Mouse (Mus musculus) intestine, postnatal 0 days (tissue): ENCODE results near the gene Smarcd1. TPM values are rescaled to one million over a fixed set of nuclear protein-coding genes. Genes with fewer than 3 reads are reported as not detected.
A peak's percentile ranks its signal among the peaks of the same experiment; 100 is the strongest.

Experiments
- ATAC-seq: fragments of 200-750 bp; cut with Nextera tagmentation; 2 replicates; pipeline ENCODE4 v1.8.0; 2017; ENCODE audit warnings: mild to moderate bottlenecking, moderate TSS enrichment, moderate library complexity
- H3K27ac ChIP-seq: fragments of 300-500 bp; sonication (generic); 2 replicates; pipeline ENCODE4 v1.5.1; 2014; ENCODE audit warnings: mild to moderate bottlenecking, low read depth, low read length, moderate library complexity
- H3K27me3 ChIP-seq: fragments of 300-500 bp; sonication (generic); replicated peaks from 2 replicates; pipeline ENCODE4 v1.6.1; 2014; ENCODE audit warnings: low read length, mixed read lengths; ENCODE audit not compliant: control insufficient read depth, insufficient read depth
- H3K36me3 ChIP-seq: fragments of 300-500 bp; sonication (generic); 2 replicates; pipeline ENCODE4 v1.6.1; 2014; ENCODE audit warnings: mild to moderate bottlenecking, moderate library complexity; ENCODE audit not compliant: control insufficient read depth, insufficient read depth
- H3K4me1 ChIP-seq: fragments of 300-500 bp; sonication (generic); replicated peaks from 2 replicates; pipeline ENCODE4 v1.6.1; 2014; ENCODE audit warnings: antibody characterized with exemption, low read length, mixed read lengths; ENCODE audit not compliant: control insufficient read depth, insufficient read depth
- H3K4me2 ChIP-seq: fragments of 300-500 bp; sonication (generic); replicated peaks from 2 replicates; pipeline ENCODE4 v1.6.1; 2014; ENCODE audit warnings: low read depth, mild to moderate bottlenecking, moderate library complexity
- H3K4me3 ChIP-seq: fragments of 300-500 bp; sonication (generic); 2 replicates; pipeline ENCODE4 v1.5.1; 2014; ENCODE audit warnings: low read depth, low read length
- H3K9ac ChIP-seq: fragments of 300-500 bp; sonication (generic); 2 replicates; pipeline ENCODE4 v1.6.1; 2014; ENCODE audit warnings: mild to moderate bottlenecking, low read depth, low read length
- H3K9me3 ChIP-seq: fragments of 300-500 bp; sonication (generic); 2 replicates; pipeline ENCODE4 v1.6.1; 2016; ENCODE audit warnings: mixed run types; ENCODE audit not compliant: control insufficient read depth
- CTCF ChIP-seq: sonication (generic); IDR thresholded peaks from 2 replicates; pipeline ENCODE4 v1.5.1; 2016; ENCODE audit warnings: low read depth, mild to moderate bottlenecking, control low read depth, antibody characterized with exemption, moderate library complexity
- WGBS: fragments of 180-500 bp; shearing (Covaris S2); extraction: QIAGEN DNeasy Blood & Tissue Kit; methylation state at CpG from one replicate; pipeline ENCODE4 v1.1.7; 2014; 5-methylcytosine and 5-hydroxymethylcytosine counted together
- polyA plus RNA-seq: library from polyadenylated mRNA; unstranded; fragments of >200 nt; fragmentation: Nextera tagmentation; extraction: Ambion mirVana; gene quantifications from 2 replicates; pipeline ENCODE4 v1.2.1, GENCODE M21; 2015

Smarcd1 gene
- polyA plus RNA-seq, 1 experiment from 2014 or later, result 13.2 TPM

- Histone ChIP-seq H3K9ac (no peak overlapping the region), H3K36me3 (peaks cover 70% of the 10 kb centered on the region), H3K4me3 (no peak overlapping the region), H3K4me1 (no peaks in the 10 kb centered on the region), H3K27ac (no peak overlapping the region; the same call in 1 of the 2 replicates), H3K4me2 (no peak overlapping the region), H3K27me3 (no peaks in the 10 kb centered on the region), H3K9me3 (no peaks in the 10 kb centered on the region)
- 63% methylated on average over 3 of the region's 3 CpGs for WGBS
- TF ChIP-seq CTCF, result no peak
- no peak for ATAC-seq
Observed at GRCm38 (mm10) chr15:99711491-99711890, 9.6 kb downstream of the Smarcd1 start.

GRCm38 (mm10) chr15:99712666-99713559, 11.0 kb downstream of the Smarcd1 start:
- Histone ChIP-seq H3K36me3 (peaks cover 60% of the 10 kb centered on the region), H3K4me1 (no peaks in the 10 kb centered on the region), H3K9me3 (no peaks in the 10 kb centered on the region), H3K4me3 (no peak overlapping the region), H3K27ac (peak overlapping the region; percentile 54), H3K4me2 (no peak overlapping the region), H3K9ac (no peak overlapping the region), H3K27me3 (no peaks in the 10 kb centered on the region)
- ATAC-seq, result no peak
- TF ChIP-seq CTCF, result 0 out of 2 replicates have a peak, but pooled peaks have one; percentile 1
- WGBS, result 64% methylated on average over 13 of the region's 13 CpGs

DNA sequence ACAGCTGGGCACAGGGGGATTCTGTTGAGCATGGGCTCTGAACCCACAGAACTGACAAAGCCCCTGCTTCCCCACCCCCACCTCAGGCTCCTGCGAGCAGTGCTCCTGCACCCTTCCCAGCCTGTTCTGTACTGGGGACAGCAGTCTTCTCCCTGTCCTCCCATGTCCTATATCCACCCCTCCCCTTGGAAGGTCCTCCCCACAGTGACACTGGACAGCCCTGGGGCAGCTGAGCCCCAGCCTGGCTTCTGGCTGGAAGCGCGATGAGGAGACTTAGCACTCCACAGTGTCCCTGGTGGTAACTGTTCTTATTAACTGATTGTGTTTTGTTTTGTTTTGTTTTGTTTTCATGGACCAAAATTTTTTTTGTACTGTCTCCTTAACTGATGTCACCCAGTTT, 11.6 kb downstream of the Smarcd1 start:
- Histone ChIP-seq H3K36me3 (peaks cover 53% of the 10 kb centered on the region), H3K27me3 (no peaks in the 10 kb centered on the region), H3K4me2 (no peak overlapping the region), H3K9me3 (no peaks in the 10 kb centered on the region), H3K27ac (no peak overlapping the region), H3K9ac (no peak overlapping the region), H3K4me1 (no peaks in the 10 kb centered on the region), H3K4me3 (no peak overlapping the region)
- TF ChIP-seq CTCF, result no peak
- 89% methylated on average over 3 of the region's 3 CpGs for WGBS
- no peak for ATAC-seq

- Histone ChIP-seq H3K4me3 (no peak overlapping the region), H3K9me3 (no peaks in the 10 kb centered on the region), H3K27me3 (no peaks in the 10 kb centered on the region), H3K4me1 (no peaks in the 10 kb centered on the region), H3K27ac (no peak overlapping the region), H3K36me3 (peaks cover 47% of the 10 kb centered on the region), H3K4me2 (no peak overlapping the region), H3K9ac (no peak overlapping the region)
- ATAC-seq, result no peak
- 78% methylated on average over 4 of the region's 4 CpGs for WGBS
- no peak for TF ChIP-seq CTCF
Observed at GRCm38 (mm10) chr15:99714206-99714605, 12.3 kb downstream of the Smarcd1 start.

- peak; percentile 95 for TF ChIP-seq CTCF
- Histone ChIP-seq H3K4me2 (no peak overlapping the region), H3K36me3 (peaks cover 41% of the 10 kb centered on the region), H3K4me1 (no peaks in the 10 kb centered on the region), H3K9ac (no peak overlapping the region), H3K27me3 (no peaks in the 10 kb centered on the region), H3K9me3 (no peaks in the 10 kb centered on the region), H3K27ac (0 out of 2 replicates have a peak overlapping the region, but pooled peaks have one; percentile 16), H3K4me3 (no peak overlapping the region)
- ATAC-seq, result peak; percentile 9; the same call in 1 of the 2 replicates
- 44% methylated on average over 7 of the region's 7 CpGs for WGBS
Observed at GRCm38 (mm10) chr15:99714858-99715257, 12.9 kb downstream of the Smarcd1 start.

DNA sequence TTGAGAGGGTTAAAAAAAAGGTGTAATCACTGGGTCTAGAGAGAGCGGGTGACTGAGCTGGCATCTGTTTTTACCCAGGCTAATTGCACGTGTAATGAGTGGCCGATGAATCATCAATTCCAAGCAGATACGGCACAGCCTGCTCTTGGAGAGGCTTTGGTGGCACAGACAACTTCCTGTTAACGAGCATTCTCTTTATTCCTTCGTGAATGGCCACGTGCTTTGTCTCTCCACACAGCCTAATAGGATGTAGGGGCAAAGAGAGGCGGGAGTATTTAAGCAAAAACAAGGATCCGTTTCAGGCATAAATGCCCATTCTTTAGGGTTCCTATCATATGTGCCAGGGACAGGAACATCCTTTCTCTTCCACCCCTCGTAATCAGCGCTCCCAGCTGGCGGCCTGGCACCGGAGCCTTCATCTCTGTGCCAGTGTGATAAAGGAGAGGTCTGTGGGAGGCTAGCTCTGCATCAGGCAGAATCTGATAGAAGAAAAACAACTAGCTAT, 13.5 kb downstream of the Smarcd1 start:
- no peaks in the 10 kb centered on the region for H3K4me1 ChIP-seq
- 0 out of 2 replicates have a peak overlapping the region, but pooled peaks have one; percentile 16 for H3K27ac ChIP-seq
- no peak overlapping the region for H3K4me3 ChIP-seq
- no peak overlapping the region for H3K9ac ChIP-seq
- WGBS, result 56% methylated on average over 13 of the region's 13 CpGs
- H3K36me3 ChIP-seq, result peaks cover 36% of the 10 kb centered on the region
- ATAC-seq, result peak; percentile 39; the same call in 1 of the 2 replicates
- TF ChIP-seq CTCF, result no peak
- H3K27me3 ChIP-seq, result no peaks in the 10 kb centered on the region
- no peak overlapping the region for H3K4me2 ChIP-seq
- H3K9me3 ChIP-seq, result no peaks in the 10 kb centered on the region
